Comparison of ENCODE assay signal across 34 mouse cellular contexts in the genomic region with DNA sequence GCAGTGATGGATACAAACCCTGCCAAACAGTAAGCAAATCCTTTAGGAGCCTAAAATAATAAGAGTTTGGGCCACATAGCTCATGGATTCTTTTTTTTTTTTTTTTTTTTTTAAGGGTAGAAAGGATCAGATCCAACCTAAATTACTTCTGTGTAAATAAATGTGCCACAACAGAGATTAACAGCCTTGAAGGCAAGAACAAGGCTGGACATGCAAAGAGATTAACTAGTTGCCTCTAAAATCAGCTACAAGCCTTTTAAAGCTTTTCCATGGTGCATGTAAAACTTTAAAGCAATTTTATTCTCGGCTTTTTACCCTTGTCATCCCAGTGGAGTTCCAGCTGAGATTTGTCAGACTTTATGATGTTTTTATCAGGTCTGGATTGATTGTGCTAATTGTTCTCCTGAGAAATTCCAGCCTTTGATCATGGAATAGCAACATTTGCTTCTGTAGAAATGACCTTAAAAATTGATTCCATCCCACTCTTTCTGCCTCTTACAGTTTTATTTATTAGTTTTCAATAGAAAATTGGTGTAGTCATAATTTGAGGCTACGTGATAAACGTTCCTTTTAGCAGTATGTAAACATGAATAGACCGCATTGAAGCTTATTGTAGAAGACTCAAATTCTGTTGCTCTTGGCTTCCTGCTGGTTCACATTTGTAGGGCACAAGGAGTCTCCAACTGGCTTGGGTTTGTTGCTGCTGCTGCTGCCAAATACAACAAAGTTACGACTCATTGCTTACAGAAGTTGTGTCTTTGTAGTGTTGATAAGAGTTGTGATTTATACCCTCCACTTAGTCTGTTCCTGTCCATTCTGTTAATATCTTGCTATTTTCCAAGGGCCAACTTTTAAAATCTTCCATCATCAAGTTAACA.
A peak's percentile ranks its signal among the peaks of the same experiment; 100 is the strongest.
DNase-seq lines count a peak whose midpoint lies in the region; ATAC-seq and TF ChIP-seq lines count a peak whose summit lies in the region.
"Had no signal": no experiment of that assay in that cellular context is flagged by ENCODE, and none has a peak within 500 bp of the region (broad histone marks: within the 10 kb centered on the region; RNA-seq: fewer than 3 reads in every experiment).

No protein-coding gene starts in this region.

- H3K27ac ChIP-seq in kidney, adult 2 months (ENCODE audit: insufficient read depth, low read depth, low read length), result no peak overlapping the region
- H3K27ac ChIP-seq in midbrain, embryonic 14.5 days (replicated peaks; ENCODE audit: low read depth, low read length), result no peak overlapping the region
- H3K27ac ChIP-seq in midbrain, embryonic 15.5 days, result no peak overlapping the region
- no peak overlapping the region for H3K27ac ChIP-seq in embryonic facial prominence, embryonic 14.5 days (replicated peaks; ENCODE audit: low read depth, low read length)
- H3K27ac ChIP-seq: embryonic facial prominence, embryonic 13.5 days; hindbrain, postnatal 0 days; limb, embryonic 12.5 days; liver, embryonic 12.5 days; stomach, postnatal 0 days had no signal

- no peak for ATAC-seq in midbrain, embryonic 14.5 days (ENCODE audit: low FRiP score, low TSS enrichment)
- no peak for ATAC-seq in midbrain, embryonic 15.5 days (replicated peaks)
- ATAC-seq in embryonic facial prominence, embryonic 14.5 days (ENCODE audit: low read depth), result no peak
- ATAC-seq: activated CD4-positive, CD25-positive, alpha-beta regulatory T cell, adult 4 months; forebrain, postnatal 0 days; hindbrain, postnatal 0 days; intestine, postnatal 0 days; liver, embryonic 12.5 days; midbrain, embryonic 16.5 days had no signal

- no peaks in the 10 kb centered on the region for H3K4me1 ChIP-seq in kidney, adult 2 months (ENCODE audit: control insufficient read depth, insufficient read depth, low read length)
- no peaks in the 10 kb centered on the region for H3K4me1 ChIP-seq in midbrain, embryonic 14.5 days (ENCODE audit: control insufficient read depth, insufficient read depth, low read length)
- no peaks in the 10 kb centered on the region for H3K4me1 ChIP-seq in midbrain, embryonic 15.5 days
- no peaks in the 10 kb centered on the region for H3K4me1 ChIP-seq in embryonic facial prominence, embryonic 14.5 days (ENCODE audit: control insufficient read depth, insufficient read depth, low read length)
- H3K4me1 ChIP-seq: embryonic facial prominence, embryonic 13.5 days; heart, embryonic 12.5 days; limb, embryonic 12.5 days; liver, embryonic 12.5 days; megakaryocyte, embryonic 14.5 days had no signal

- WGBS in kidney, adult 2 months, result 60% methylated on average over 5 of the region's 5 CpGs
- 64% methylated on average over 5 of the region's 5 CpGs for WGBS in midbrain, embryonic 14.5 days
- 61% methylated on average over 5 of the region's 5 CpGs for WGBS in midbrain, embryonic 15.5 days
- 45% methylated on average over 5 of the region's 5 CpGs for WGBS in embryonic facial prominence, embryonic 14.5 days

- H3K9me3 ChIP-seq in midbrain, embryonic 14.5 days (ENCODE audit: control insufficient read depth, low read length), result no peaks in the 10 kb centered on the region
- H3K9me3 ChIP-seq in midbrain, embryonic 15.5 days, result no peaks in the 10 kb centered on the region
- no peaks in the 10 kb centered on the region for H3K9me3 ChIP-seq in embryonic facial prominence, embryonic 14.5 days (ENCODE audit: control insufficient read depth, low read length)
- H3K9me3 ChIP-seq: embryonic facial prominence, embryonic 13.5 days; G1E; heart, embryonic 12.5 days; limb, embryonic 12.5 days; liver, embryonic 12.5 days had no signal

- no peak overlapping the region for H3K9ac ChIP-seq in midbrain, embryonic 14.5 days (replicated peaks; ENCODE audit: low read length)
- no peak overlapping the region for H3K9ac ChIP-seq in midbrain, embryonic 15.5 days
- H3K9ac ChIP-seq in embryonic facial prominence, embryonic 14.5 days (ENCODE audit: low read depth, low read length), result no peak overlapping the region
- H3K9ac ChIP-seq: embryonic facial prominence, embryonic 13.5 days; forebrain, postnatal 0 days; heart, embryonic 12.5 days; limb, embryonic 12.5 days; liver, embryonic 12.5 days had no signal

- DNase-seq in kidney, adult 2 months, result peak; percentile 8
- DNase-seq in kidney, postnatal 36 days, result no peak
- peak; percentile 14 for DNase-seq in midbrain, embryonic 14.5 days
- peak; percentile 42 for DNase-seq in embryonic facial prominence, embryonic 14.5 days (ENCODE audit: low spot score)
- DNase-seq in kidney, postnatal 4 days, result peak; percentile 14 to 45
- DNase-seq in neural tube, embryonic 10.5 days (ENCODE audit: extremely low spot score, low spot score), result no peak
- no peak for DNase-seq in right cerebral cortex, adult 18-20 months
- DNase-seq: adrenal gland, postnatal 25 days; B cell, adult 2 months; cerebellum, adult 11 months; cerebellum, adult 9-11 months; forebrain, postnatal 0 days; gastrocnemius, postnatal 25 days; heart, adult 18-20 months; heart, postnatal 10 days; layer of hippocampus, postnatal 36 days; lung, adult 2 months; lung, postnatal 36 days; thymus, adult 2 months; thymus, postnatal 4 days had no signal

- TF ChIP-seq CTCF in kidney, adult 2 months (conservative IDR thresholded peaks at IDR 0.05; ENCODE audit: insufficient read depth, insufficient read length, low read depth, low read length), result no peak

- H3K4me3 ChIP-seq in kidney, adult 2 months (ENCODE audit: insufficient read depth, low read depth, low read length), result no peak overlapping the region
- H3K4me3 ChIP-seq in midbrain, embryonic 14.5 days (replicated peaks; ENCODE audit: low read depth, low read length), result no peak overlapping the region
- H3K4me3 ChIP-seq in midbrain, embryonic 15.5 days, result no peak overlapping the region
- H3K4me3 ChIP-seq in embryonic facial prominence, embryonic 14.5 days (ENCODE audit: low read depth, low read length), result no peak overlapping the region
- H3K4me3 ChIP-seq: embryonic facial prominence, embryonic 13.5 days; heart, embryonic 12.5 days; limb, embryonic 12.5 days; liver, embryonic 12.5 days; megakaryocyte, embryonic 14.5 days; myocyte had no signal

- no peaks in the 10 kb centered on the region for H3K36me3 ChIP-seq in kidney, adult 2 months (ENCODE audit: control insufficient read depth, insufficient read depth, low read length)
- H3K36me3 ChIP-seq in midbrain, embryonic 14.5 days (ENCODE audit: control insufficient read depth, insufficient read depth, low read length), result no peaks in the 10 kb centered on the region
- H3K36me3 ChIP-seq in midbrain, embryonic 15.5 days (replicated peaks), result no peaks in the 10 kb centered on the region
- no peaks in the 10 kb centered on the region for H3K36me3 ChIP-seq in embryonic facial prominence, embryonic 14.5 days (ENCODE audit: control insufficient read depth, insufficient read depth, low read length)
- H3K36me3 ChIP-seq: embryonic facial prominence, embryonic 13.5 days; G1E; heart, embryonic 12.5 days; limb, embryonic 12.5 days; liver, embryonic 12.5 days had no signal

- H3K4me2 ChIP-seq in midbrain, embryonic 14.5 days (ENCODE audit: low read length), result no peak overlapping the region
- H3K4me2 ChIP-seq in midbrain, embryonic 15.5 days, result no peak overlapping the region
- H3K4me2 ChIP-seq in embryonic facial prominence, embryonic 14.5 days (ENCODE audit: low read depth, low read length), result no peak overlapping the region
- H3K4me2 ChIP-seq: embryonic facial prominence, embryonic 13.5 days; heart, embryonic 12.5 days; limb, embryonic 12.5 days; liver, embryonic 12.5 days had no signal

- TF ChIP-seq POLR2A in kidney, adult 2 months (IDR thresholded peaks at IDR 0.05; ENCODE audit: low read depth, low read length), result no peak

- no peaks in the 10 kb centered on the region; the same call in 1 of the 2 replicates for H3K27me3 ChIP-seq in kidney, adult 2 months (replicated peaks; ENCODE audit: control insufficient read depth, insufficient read depth, low read length)
- H3K27me3 ChIP-seq in midbrain, embryonic 14.5 days (ENCODE audit: control insufficient read depth, insufficient read depth, low read length), result no peaks in the 10 kb centered on the region
- no peaks in the 10 kb centered on the region for H3K27me3 ChIP-seq in midbrain, embryonic 15.5 days (replicated peaks)
- H3K27me3 ChIP-seq in embryonic facial prominence, embryonic 14.5 days (replicated peaks; ENCODE audit: control insufficient read depth, insufficient read depth, low read length), result no peaks in the 10 kb centered on the region
- H3K27me3 ChIP-seq: CH12.LX; embryonic facial prominence, embryonic 13.5 days; heart, embryonic 12.5 days; limb, embryonic 12.5 days; liver, embryonic 12.5 days; megakaryocyte, embryonic 14.5 days had no signal

Comparison
In these comparisons a context has a peak if more than half of its experiments do, and no peak if none do; other contexts are left out.
1. DNase-seq: peak in kidney, adult 2 months (single experiment), midbrain, embryonic 14.5 days (single experiment), embryonic facial prominence, embryonic 14.5 days (single experiment) and kidney, postnatal 4 days (2 of 2); none in kidney, postnatal 36 days (0 of 2), neural tube, embryonic 10.5 days (single experiment) and right cerebral cortex, adult 18-20 months (single experiment).